Mouse (Mus musculus): ENCODE measurements around the gene Ddo.

The Ddo gene

DNA sequence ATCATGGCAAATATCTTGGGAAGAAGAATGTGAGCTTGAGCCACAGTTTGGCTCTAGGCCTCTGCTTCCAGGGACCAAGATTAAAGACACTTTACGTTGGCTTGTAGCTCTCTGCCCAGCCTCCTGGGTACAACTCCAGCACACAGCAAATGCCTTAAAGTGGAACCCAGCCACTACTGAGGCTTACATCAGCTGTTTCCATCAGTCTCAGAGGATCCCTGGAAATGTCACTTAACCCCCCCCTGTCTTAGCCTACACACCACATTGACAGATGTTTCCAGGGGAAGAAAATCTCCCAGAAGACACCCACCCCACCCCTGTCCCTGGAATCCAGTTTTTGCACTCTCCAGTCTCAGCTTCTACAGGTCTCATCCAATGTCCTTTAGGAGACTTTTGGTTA is 37.1 kb downstream of the Ddo start:
- DNase-seq: no peak

DNA sequence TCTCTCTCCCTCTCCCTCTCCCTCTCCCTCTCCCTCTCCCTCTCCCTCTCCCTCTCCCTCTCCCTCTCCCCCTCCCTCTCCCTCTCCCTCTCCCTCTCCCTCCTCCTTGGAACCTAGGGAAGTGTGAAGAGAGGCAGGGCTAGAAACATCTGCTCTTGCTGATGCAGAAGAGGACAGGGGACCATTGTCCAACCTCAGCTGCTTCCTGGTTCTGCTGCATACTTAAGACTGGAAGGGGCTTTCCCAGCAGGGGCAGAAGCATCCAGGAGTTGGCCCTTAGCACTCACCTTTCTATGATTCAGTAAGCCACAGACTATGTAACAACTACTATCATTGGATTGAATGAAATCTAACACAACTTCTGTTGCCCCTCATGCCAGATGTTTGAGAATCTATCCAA is 38.8 kb downstream of the Ddo start:
- DNase-seq: no peak

DNA sequence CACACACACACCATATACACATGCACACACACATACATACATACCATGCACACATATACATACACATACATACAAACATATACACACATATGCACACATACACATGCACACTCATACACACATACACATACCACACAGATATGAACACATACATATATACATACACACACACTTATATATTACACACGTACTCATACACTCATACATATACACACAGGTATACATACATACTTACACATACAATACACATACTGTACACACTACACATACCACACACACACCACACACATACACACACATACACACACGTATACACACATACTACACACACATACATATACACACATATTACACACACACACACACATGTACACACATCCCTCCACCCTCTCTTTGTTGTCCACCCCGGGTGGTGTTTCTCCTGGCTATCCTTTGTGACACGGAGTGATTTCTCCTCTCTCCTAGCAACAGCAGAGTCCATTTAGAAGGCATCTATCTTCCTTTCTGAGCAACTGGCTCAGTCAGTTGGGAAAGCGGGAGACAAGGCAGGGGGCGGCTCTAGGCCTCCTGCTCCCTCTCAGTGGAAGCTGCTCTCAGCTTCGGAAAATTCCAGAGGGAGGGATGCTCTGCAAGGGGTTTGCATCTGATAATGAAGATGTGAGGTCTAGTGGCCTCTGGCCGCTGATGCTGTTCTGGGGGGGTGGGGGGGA is 42.9 kb downstream of the Ddo start:
- DNase-seq: no peak

DNA sequence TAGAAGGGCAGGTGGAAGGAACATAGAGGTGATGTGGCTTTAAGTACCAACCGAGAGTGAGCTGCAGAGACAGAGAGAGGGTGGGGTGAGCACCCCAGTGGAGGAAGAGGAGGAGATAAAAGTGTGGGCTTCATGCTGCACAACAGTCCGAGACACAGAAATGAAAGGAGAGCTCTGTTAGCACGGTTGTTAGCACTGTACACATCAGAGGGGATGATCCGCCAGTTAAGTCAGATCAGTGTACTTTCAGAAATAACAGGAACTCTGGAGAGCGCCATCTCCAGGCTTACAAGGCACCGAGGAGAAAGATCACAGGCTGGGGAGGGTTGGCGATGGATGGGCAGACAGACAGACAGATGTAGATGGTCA is 43.5 kb downstream of the Ddo start:
- DNase-seq: no peak

DNA sequence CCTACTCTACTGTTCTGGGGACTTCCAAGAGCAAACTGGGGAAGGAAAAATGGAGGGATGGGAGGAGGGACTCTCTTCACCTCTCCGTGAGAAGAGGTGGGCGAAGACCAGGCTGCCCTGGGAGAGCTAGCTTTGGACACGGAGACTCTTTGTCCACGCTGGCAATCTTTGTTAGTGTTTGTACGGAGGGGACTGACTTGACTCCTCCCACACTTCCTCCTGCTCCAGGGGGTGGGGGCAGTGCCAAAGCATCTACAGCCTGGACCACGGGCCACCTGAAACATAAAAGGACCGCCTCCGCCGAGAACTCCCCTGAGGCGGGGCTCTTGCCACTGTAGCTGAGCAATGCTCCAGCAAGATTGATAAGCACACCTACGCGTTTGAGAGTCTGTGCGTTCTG is 44.3 kb downstream of the Ddo start:
- no peak for DNase-seq

DNA sequence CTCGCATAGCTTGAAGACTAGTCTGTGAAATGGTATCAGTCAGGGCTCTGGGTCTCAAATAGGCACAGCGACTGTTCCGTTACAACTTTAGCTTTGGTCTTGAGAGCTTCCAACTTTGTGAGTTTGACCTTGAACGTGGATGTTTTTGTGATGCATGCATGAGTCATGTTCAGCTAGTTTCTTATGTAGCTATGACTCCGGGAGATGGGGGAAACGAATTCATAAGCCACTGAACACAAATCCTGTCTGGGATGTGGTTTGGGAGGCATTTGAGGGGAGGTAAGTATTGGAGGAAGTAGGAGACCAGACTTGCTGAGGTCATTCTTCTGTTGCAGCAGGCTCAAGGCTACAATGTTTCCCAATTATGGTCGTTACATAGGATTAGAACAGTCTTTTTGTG is 46.1 kb downstream of the Ddo start:
- DNase-seq: no peak

DNA sequence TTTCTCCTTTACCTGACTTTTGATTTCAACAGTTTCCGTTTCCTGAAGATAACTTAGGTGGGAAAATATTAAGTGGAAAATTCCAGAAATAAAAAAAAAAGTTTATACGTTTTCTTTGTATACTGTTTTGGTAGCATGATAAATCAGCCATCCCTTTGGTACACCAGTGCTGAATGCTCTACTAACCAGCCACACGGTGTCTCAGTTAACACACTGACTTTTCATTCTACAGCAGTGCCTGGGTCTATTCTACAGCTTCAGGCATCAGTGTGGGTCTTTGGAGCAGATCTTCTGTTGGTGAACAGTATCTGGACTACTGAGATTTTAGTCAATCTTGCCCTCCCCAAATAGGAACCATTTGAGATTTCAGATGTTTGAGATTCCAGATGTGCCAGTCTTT is 48.7 kb downstream of the Ddo start:
- DNase-seq: no peak

DNA sequence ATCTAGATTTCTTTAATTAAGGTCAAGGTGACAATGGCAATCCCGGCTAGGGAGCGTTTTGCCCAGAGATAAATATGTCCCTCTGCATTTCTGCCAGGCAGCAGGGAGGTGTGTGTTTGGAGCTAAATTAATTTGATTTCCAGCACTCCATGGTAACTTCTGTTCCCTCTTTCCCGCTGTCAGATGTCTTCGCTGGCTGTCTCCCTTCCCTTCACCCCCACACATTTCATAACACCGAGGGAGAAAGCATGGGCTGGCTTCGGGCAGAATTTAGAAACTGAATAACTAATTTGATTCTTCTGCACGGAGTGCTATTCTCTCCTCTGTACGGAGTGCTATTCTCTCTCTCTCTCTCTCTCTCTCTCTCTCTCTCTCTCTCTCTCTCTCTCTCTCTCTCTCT is 52.7 kb downstream of the Ddo start:
- no peak for DNase-seq

DNA sequence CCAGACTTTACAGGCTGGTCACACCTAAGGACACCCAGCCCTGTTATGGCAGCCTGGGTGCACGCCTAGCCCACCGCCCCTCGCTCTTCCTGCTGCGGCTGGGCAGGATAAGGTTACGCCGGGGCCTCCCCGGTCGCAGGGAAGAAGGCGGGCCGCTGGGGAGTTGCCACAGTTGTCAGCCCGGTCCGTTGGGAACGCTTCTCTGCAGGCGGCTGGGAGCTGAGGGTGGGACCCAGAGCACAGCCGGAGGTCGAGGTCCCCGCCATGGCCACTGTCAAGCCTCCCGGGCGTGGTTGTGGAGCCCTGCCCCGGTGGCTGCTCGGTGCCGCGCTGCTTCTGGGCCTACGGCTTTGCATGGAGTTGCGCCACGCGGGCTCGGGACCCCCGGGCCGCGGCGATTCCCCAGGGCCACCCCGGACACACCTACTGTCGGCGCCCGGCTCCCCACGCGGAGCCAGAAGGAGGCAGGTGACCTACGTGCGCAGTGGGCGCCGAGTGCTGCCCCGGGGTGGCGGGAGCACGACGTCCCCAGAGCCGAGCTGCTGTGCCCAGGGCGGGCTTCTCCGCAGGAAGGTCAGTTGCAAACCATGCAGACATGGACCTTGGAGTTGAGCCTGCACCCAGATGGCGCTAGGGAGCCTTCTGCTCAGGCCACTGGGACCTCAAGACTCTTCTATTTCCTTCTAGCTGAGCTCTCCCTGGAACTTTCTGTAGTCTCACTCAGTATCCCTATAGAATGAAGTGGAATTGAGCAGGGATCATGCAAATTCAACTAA is 53.5 kb downstream of the Ddo start, which contains the start of gene Mettl24:
Mettl24 (plus strand) TSS at position 191 of the 776 bp plus-strand sequence.
- DNase-seq: peak; percentile 85

DNA sequence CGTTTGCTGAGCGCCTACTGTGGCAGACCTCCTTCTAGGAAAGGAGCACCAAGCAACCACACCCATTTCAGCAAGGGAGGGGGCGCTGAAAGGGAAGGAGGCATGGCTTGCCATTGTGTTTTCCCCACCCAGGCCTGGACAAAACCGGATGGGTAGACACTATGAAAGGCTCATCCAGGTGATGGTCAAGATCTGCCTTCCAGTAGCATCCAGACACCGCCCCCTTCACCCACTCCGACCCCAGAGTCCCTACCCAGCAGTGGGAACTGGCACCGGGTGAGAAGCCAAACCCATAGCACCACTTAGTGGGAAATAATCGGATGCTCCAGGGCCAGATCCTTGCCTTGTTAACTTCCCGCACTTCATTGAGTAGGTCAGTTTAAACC is 54.0 kb downstream of the Ddo start:
- DNase-seq: no peak

DNA sequence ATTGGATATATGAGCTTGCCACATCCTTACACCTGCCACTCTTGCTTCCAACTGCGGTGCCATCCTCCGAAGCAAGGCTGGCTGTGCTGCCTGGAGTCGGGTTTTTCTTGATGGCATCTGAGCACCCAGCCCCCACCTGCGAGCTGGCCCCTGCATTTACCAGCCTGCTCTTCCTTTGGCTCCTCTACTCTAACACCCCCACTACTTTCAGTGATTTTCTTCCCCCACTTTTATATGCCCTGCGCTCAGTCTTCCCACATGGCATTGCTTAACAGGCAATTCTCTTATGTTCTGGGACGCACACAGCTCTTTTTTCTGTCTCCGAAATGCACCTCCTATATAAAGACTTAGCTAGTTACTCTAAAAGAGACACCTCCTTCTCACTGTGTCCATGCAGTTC is 54.5 kb downstream of the Ddo start:
- DNase-seq: no peak

DNA sequence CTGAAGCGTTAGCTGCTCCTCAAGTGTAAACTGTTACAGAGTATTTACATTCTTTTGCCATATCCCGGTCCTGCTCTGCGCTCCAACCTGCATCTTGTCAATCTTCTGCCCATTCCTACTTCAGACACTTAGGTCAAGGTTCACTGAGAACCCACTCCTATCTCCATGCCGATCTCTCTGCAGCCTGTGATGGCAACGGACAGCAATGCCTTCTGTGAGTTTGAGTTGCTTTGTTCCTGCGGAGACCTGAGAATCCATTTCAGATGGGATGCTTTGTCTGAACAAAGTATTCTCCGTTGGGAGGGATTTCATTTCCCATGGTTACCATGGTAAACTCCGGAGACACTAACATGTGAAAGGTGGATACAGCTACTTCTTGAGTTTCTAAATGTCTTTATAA is 55.8 kb downstream of the Ddo start:
- DNase-seq: no peak

DNA sequence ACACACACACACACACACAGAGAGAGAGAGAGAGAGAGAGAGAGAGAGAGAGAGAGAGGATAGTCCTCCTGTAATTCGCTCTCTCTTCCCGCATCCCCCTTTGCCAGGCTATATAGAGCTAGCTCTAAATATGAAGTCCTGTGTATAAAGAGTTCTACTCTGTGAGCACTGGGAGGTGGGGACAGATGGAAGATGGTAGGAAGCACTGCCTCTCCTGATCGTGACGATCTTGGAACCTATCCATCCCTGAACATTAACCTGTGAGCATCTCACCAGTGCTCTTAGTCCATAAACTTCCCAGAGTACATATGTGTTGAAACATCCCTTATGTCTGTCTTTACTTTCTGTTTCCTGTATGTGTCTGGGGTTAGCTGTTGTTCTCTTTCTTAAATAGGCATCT is 57.2 kb downstream of the Ddo start:
- DNase-seq: no peak

DNA sequence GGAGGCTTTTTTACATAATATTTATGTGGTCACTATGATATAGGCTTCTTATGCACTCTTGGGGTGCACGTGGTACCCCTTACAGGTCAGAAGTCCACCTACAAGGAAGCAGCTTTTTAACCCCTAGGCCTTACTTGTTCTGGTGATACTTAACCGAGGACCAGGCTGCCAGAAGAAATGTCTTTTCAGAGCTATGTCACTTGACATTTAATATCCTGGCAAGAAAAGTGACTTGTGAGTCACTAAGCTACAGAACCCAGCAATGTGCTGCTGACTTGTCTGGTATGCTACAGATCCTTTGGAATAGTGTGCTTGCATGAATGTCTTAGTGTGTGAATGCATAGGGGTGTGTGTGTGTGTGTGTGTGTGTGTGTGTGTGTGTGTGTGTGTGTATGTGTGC is 57.6 kb downstream of the Ddo start:
- DNase-seq: no peak

DNA sequence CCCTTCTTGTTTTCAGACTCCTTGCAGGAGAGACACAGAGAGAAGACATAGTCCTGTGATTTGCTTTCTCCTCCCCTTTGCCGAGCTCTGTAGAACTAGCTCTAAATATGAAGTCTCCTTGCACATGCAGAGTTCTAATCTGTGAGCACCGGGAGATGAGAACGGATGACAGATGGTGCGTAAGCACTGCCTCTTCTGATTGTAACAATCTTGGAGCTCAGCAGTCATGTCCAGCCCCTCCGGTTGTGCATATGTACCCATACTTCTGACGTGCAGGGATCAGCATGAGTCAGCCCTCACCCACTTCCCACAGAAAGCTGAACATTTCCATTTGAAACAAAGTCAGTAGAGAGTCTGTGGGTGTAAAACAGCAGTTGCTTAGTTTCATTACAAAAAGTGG is 58.5 kb downstream of the Ddo start:
- DNase-seq: no peak

DNA sequence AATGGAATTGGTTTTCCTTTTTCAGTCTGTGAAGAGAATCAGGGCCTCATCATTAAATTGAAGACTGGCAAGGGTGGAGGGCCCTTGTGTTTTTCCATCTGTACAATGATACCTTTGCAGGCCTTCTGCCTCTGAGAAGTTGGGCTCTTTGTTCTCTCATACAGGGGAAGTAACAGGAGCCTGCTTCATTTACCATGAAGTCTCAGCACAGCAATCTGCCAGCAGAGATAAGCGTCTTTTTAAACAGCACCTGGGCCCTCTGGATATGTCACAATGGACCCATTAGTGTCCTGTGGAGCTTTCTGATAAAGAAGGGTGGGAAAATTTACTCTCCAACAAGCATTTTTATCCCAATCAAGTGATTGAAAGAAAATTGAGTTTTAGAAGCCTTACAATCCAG is 59.1 kb downstream of the Ddo start:
- DNase-seq: no peak

DNA sequence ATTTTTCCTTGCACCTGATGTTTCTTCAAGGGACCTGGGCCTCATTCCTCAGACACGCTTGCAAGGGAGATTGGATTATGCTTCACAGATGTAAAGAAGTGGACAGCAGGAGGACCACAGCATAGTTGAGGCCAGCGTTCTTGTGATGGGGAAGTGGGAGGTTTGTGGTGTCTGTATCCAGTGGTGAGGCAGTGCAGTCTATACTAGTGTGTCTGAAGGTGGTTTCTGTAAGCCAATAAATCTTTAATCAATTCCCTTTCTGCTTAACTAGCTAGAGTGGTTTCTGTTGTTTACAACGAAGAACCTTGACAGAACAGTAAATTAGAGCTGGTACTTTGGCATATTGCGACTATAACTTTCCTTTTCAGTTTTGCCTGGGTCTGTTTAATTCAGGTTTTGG is 68.8 kb downstream of the Ddo start:
- DNase-seq: no peak

DNA sequence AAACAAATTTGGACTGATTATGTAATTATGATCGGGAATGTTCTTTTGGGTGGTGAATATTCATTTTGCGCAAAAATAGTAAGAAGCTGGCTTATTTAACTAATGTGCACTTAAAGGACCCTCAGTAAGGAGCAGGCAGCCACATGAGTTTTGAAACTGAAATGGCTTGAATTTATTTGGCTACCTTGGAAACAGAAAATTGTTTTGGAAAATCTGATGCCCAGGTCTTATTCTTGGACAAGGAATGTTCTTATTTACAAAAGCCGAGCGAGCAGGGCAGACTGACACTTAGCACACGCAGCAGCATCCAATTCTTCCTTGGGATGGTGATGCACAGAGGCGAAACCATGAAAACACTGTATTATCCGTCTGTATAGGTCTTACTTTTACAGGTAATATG is 81.3 kb downstream of the Ddo start:
- no peak for DNase-seq

DNA sequence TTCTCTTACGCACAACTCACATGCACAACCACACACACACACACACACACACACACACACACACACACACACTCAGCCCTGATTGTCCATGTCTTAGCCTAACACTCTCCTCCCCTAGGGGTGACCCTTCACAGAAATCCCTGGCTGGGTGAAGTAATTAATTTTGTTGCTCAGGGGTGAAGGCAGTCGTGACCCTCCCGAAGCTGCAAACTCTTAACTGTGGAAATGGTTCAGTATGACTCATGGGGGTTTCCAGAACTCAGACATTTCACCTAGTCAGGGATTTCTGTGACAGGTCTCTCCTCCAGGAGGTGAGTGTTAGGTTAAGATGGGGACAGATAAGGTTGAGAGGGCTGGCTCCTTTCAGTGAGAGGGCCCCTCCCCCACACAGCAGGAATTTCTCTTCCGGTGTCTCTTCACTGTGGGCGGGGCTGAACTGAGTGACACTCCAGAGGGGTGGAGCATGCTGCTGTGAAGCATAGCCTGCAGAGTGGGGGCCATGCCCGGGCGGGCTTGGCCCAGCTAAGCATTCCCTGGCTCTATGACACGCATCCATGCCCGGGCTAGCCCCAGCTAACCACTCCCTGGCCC is 83.3 kb downstream of the Ddo start:
- DNase-seq: no peak

DNA sequence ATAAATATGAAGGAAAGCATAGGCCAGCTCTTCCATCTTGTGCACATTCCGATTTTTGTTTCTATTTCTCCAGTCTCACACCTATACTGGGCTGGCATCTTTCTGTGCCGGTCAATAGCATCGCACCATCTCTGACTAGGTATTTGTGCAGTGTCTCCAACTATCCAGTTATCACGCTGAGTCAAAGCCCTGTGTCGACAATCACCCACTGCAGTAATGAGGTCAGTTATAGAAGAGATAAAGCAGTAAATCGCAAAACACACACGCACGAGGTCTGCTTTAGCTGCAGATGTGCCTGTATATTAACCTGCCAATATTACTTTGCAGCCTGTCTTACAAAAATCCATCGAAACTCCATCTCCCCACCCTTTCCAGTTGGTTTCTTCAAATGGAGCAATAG is 84.0 kb downstream of the Ddo start:
- DNase-seq: no peak

DNA sequence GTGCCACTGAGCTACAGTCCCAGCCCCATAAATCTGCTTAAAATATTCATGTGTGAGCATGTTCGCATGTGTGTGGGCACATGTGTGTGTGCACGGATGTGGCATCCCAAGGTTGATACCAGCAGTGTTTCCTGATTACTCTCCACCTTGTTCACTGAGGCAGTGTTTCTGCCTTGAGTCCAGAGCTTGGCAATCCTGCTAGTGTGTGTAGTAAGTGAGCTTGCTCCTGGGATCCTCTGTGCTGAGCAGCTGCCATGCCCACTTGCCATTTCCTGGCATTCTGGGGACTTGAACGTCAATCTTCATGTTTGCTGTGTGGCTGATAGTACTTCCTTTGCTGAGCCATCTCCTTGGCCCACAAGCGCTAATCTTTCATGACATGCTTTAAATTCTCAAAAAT is 85.3 kb downstream of the Ddo start:
- DNase-seq: peak; percentile 23

DNA sequence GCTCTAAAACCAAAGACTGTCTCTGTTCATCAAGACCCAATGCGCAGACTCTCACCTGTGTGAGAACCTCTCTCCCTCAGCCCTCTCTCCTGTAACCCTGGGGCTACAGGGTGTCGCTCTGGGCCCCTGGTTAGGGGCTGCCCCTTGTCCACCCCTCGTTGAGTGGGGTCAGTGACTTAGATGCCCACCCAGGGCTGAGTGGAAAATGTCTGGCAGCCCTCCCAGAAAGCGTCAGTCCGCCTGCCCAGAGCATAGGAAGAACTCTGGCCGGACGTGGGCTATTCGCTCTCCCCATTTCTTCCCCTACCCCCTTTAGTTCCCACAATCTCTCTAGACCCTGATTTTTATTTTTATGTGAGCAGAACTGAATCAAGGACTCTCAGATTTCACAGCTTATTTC is 86.5 kb downstream of the Ddo start:
- DNase-seq: no peak

DNA sequence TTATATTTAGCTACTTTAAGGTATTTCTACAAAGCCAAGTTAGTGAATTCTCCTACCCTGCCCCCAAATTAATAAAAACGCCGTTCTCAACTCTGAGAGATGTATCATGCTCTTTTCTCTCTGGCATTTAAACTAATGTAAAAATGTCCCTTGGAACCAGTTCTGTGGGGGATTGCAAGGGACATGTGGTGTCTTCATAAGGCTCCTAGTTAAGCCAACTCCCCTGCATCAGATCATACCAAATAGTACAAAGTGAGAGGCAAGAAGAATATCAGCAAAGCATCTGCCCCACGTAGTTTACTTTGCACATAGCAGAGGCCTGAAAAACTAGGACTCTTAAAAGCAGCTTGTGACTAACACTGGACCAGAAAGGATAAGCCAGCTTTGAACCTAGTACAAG is 86.9 kb downstream of the Ddo start:
- DNase-seq: no peak

DNA sequence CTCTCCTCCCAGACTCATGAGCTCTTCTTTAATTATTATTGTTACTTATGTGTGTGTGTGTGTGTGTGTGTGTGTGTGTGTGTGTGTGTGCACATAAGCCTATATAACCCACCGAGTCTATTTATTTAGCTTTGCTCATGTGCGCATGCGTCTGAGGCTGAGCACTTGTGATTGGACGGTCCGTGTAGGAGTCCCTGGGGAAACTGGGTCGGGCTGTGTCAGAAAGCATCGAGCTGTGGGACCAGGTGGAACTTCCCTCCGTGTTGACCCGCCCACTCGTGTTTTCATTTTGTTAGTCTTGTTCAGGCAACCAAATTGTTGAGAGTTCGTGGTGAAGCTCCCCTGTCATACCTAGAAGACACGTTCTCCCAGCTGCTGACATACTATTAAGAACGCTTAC is 88.6 kb downstream of the Ddo start:
- DNase-seq: no peak

DNA sequence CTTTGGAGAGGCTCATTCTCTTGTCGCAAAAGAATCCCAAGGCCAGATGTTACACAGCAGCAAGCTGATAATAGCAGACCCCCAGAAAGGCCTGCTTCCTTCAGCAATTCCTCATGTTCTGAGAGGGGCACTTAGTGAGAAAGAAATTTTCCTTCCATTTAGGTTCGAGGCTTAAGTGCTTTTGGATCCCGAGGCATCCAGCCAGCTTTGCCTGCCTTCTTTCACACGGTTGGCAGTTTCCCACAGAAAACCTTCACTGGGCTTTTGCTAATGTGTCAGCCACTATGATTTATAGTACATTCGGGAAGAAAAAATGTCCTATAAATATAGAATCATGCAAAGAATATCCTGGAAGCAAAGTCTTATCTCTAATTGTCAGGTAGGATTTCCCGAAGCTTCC is 89.3 kb downstream of the Ddo start:
- no peak for DNase-seq
